Mouse (Mus musculus): ENCODE measurements around the gene B4galt3.

B4galt3 gene

GRCm38 (mm10) chr1:171269848-171270572 lies at the start of gene B4galt3:
Gene B4galt3 (plus strand): TSS chr1:171270328.
- peak; percentile 87 to 94 for DNase-seq (ENCODE audit: low spot score in 2 of 2)

DNA sequence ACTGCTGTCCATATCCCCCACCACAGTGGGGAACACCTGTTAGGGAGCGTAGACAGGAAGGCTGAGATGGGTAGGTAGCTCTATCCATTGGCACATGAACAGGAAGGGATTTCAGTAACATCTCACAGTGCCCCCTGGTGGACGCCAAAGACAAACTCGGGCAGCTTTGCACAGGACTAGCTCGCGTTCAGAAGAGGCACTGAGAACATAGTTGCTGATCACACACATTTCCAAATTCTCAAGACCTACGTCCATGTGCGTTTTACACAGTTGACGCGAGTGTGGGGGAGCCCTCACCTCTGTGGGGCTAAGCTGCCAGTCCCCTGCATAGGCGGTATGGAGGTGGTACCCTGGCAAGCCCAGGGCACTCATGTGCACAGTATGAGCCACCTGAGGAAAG lies 49.3 kb upstream of the B4galt3 start:
- DNase-seq (ENCODE audit: low spot score in 2 of 2) = peak; percentile 81 to 87

DNA sequence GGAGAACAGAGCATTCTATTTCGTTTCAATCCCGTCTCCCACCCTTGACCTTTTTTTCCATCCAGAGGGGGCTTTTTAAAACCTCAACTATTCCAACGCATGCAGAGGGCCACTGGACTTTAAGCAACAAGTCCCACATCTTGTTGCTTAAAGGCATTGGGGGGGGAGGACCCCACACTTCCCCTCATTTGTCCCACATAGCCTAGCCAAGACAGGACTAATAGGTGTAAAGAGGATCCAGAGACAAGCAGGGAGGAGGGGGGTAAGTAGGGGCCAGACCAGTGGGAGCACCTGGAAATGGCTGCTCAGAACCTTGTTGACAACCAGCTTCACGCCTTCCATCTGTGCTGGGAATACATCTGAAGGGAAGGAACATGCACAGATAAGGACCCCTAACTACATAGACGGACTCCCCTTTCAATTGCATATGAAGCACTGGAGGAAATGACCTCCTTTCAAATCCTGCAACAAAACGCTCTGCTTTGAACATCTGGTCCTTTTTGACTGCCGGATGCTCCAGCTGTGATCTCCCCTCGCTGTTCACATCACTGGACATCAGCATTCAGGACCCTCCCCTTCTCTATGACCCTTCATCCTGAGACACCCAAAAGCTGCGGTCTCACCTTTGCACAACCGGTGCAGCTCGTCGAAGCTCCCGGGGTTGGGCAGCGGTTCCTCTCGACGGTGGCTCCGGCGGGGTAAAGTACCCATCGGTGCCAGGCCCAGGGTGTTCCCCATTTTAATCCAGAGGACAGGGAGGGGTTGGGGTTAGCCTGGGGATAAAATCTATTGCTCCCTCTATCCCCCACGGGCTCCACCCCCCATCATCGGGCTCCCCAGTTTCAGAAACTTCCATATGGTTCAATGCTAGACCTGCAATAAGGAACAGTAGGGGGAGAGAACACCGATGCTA lies 48.6 kb upstream of the B4galt3 start:
- DNase-seq (ENCODE audit: low spot score in 2 of 2) = peak in 1 of 2 experiments; percentile 45

- DNase-seq (ENCODE audit: low spot score in 2 of 2) = peak; percentile 91 to 97
Measured at GRCm38 (mm10) chr1:171222238-171223155, 47.6 kb upstream of the B4galt3 start, which contains the start of gene Tomm40l. Gene Tomm40l (minus strand): TSS chr1:171222514.

DNA sequence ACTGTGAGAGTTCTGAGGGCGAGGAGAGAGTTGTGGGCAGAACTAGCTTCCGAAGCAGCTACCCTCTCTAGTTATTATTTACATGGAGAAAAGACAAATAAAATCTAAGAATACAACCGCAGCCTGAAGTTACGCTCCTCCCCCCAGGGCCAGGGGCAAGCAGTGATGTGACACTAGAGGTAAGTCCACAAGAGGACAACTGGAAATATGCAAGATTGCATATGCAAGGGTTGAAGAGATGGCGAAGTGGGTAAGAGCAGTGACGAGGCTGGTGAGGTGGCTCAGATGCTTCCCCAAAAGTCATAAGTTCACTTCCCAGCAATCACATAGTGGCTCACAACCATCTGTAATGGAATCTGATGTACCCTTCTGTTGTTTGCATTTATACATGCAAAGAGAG lies 47.0 kb upstream of the B4galt3 start:
- DNase-seq (ENCODE audit: low spot score in 2 of 2) = no peak

- no peak for DNase-seq (ENCODE audit: low spot score in 2 of 2)
Measured at GRCm38 (mm10) chr1:171223796-171224195, 46.3 kb upstream of the B4galt3 start.

DNA sequence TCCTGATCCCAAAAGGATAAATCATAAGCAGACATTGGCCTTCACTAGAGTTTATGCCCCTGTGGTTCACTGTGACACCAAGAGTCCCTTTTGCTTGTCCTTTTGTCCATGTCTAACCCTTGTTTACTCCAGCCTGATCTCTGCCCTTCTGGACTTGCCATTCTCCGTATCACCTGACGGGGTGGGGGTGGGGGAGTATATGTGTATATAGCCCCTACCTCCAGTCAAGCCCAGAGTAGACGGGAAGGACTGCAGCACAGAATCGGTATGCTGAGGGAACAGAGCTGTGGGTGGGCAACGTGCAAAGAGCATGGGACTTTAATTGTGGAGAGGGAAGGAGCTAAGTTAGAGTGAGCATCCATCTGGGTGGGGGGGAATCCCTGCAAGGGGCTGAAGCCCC lies 45.3 kb upstream of the B4galt3 start, which contains the start of gene Apoa2:
Apoa2 (plus strand) TSS at position 198 of the 400 bp plus-strand sequence.
- no peak for DNase-seq (ENCODE audit: low spot score in 2 of 2)

GRCm38 (mm10) chr1:171226780-171227179 lies 43.3 kb upstream of the B4galt3 start:
- DNase-seq (ENCODE audit: low spot score in 2 of 2) = no peak

DNA sequence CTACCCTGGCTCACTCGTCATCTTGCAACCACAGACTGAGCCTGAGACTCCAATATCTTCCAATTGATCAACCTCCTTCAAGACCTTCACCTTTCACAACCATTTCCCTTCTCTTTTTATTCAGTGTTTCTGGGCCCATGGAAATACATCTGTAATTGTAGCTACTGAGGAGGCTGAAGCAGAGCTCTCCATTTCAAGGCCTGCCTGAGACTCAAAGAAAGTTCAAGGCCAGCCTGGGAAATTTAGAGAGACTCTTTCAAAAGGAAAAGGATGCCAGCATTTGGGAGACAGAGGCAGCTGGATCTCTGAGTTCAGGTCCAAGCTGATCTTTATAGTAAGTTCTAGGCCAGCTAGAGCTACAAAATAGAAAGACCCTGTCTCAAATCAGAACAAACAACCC lies 42.2 kb upstream of the B4galt3 start:
- DNase-seq (ENCODE audit: low spot score in 2 of 2) = no peak

- no peak for DNase-seq (ENCODE audit: low spot score in 2 of 2)
Measured at GRCm38 (mm10) chr1:171229750-171230149, 40.4 kb upstream of the B4galt3 start.

DNA sequence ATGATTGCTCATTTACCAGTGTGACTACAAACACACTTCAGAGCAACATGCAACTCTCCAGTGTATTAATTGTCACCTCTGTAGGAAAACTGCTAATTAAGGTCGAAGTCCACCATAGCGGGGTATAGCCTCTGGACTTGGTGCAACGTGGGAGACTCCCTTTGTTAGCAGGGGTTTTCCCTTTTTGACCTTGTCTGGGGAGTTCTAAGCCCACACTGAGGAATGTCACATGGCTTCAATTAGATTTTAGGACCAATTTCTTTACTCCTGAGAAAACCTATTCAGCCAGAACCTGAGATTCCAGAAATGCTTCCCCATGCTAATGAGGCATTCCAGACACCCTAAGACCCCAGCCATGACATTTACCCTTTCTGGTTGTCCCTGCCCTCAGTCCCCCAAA lies 39.9 kb upstream of the B4galt3 start:
- no peak for DNase-seq (ENCODE audit: low spot score in 2 of 2)

DNA sequence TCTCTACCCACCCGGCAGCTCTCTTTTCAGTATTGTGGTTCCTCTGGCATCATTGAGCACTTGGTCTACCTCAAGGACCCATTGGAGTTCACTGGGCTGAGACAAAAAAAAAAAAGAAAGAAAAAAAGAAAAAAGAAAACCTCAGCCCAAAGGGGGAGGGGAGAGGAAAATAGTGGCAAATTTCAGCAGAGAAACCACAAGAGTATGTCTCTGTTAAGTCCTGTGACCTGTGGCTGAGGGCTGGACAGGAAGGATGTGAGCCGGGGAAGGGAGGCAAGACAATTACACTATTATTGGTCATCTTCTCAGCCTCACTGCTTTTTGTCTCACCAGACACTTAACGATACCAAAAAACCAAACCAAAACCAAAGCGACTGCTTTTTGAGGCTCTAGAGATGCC lies 38.3 kb upstream of the B4galt3 start:
- DNase-seq (ENCODE audit: low spot score in 2 of 2) = no peak

DNA sequence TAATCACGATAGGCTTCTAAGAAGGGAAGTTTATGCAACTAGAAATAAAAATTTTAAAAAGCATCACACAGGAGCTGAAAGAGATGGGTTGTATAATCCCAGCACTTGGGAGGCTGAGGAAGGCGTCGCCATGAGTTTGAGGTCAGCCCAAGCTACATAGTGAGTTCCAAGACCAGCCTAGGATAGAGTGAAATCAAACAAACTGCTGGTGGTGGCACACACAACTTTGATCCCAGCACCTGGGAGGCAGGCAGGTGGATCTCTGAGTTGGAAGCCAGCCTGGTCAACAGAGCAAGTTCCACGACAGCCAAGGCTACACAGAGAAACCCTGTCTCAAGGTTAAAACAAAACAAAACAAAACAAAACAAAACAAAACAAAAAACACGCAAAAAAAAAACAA lies 37.8 kb upstream of the B4galt3 start:
- DNase-seq (ENCODE audit: low spot score in 2 of 2) = no peak

- DNase-seq (ENCODE audit: low spot score in 2 of 2) = no peak
Measured at GRCm38 (mm10) chr1:171232800-171233730, 37.1 kb upstream of the B4galt3 start.

DNA sequence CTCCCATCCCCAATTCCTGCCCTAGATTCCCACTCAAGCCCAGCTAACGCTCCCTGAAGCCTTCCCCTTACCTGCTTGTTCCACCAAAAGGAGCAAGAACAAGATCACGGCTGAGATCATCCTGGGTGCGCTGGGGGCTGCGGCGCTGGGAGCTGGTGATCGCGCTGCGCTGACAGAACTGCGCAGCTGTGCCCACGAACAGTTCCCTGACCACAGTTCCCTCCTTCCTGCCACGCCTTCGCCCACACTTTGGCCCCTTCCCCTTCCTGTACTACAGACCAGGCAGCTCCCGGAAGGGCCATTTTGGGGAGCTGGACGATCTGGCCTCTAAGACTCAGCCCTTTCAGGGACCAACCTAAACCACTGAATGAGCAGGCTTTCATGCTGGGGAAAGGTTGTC lies 36.0 kb upstream of the B4galt3 start, which contains the start of gene Fcer1g:
Fcer1g (minus strand) TSS at position 240 of the 400 bp plus-strand sequence.
- DNase-seq (ENCODE audit: low spot score in 2 of 2) = no peak

GRCm38 (mm10) chr1:171234538-171234937 lies 35.6 kb upstream of the B4galt3 start:
- no peak for DNase-seq (ENCODE audit: low spot score in 2 of 2)

GRCm38 (mm10) chr1:171235791-171236190 lies 34.3 kb upstream of the B4galt3 start:
- no peak for DNase-seq (ENCODE audit: low spot score in 2 of 2)

- no peak for DNase-seq (ENCODE audit: low spot score in 2 of 2)
Measured at GRCm38 (mm10) chr1:171237438-171237837, 32.7 kb upstream of the B4galt3 start.

DNA sequence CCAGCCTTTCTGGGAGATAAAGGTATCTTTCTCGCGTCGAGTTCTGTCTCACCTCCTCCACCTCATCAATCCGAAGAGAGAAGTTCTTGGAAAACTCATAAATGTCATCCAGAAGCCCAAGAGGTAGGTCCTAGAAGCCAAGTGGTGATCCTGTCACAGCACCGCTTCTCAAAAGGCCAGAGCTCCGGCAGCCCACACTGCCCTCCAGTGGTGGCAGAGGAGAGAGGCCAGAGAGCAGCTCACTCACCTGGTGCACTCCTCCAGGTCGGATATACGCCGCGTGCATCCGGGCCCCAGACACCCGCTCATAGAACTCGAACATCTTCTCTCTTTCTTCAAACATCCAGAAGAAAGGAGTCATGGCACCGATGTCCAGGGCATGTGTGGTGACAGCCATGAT lies 31.7 kb upstream of the B4galt3 start:
- DNase-seq (ENCODE audit: low spot score in 2 of 2) = no peak

GRCm38 (mm10) chr1:171239992-171240744 lies 30.0 kb upstream of the B4galt3 start:
- no peak for DNase-seq (ENCODE audit: low spot score in 2 of 2)

All from frontal cortex, postnatal 10 days (tissue).